Comparison of ENCODE assay signal across 8 mouse cellular contexts in genomic region chr9:90126260-90127010, GRCm38 (mm10). TPM values are rescaled to one million over a fixed set of nuclear protein-coding genes. Genes with fewer than 3 reads are reported as not detected.
DNase-seq lines count a peak whose midpoint lies in the region; ATAC-seq lines count a peak whose summit lies in the region.

No protein-coding gene starts in this region.

- H3K9me3 ChIP-seq in forebrain, embryonic 16.5 days (ENCODE audit: control insufficient read depth, low read length), result no peaks in the 10 kb centered on the region
- no peaks in the 10 kb centered on the region for H3K9me3 ChIP-seq in lung, embryonic 15.5 days

- H3K27ac ChIP-seq in forebrain, embryonic 16.5 days (ENCODE audit: low read length), result no peak overlapping the region
- H3K27ac ChIP-seq in lung, embryonic 15.5 days, result no peak overlapping the region

- no peak overlapping the region for H3K9ac ChIP-seq in forebrain, embryonic 16.5 days (replicated peaks; ENCODE audit: low read depth, low read length)
- H3K9ac ChIP-seq in lung, embryonic 15.5 days, result no peak overlapping the region

- H3K36me3 ChIP-seq in forebrain, embryonic 16.5 days (ENCODE audit: control insufficient read depth, insufficient read depth), result no peaks in the 10 kb centered on the region
- no peaks in the 10 kb centered on the region for H3K36me3 ChIP-seq in lung, embryonic 15.5 days

- H3K4me2 ChIP-seq in forebrain, embryonic 16.5 days (ENCODE audit: low read length), result peak overlapping the region; percentile 40
- peak overlapping the region; percentile 45 for H3K4me2 ChIP-seq in lung, embryonic 15.5 days

- H3K4me1 ChIP-seq in forebrain, embryonic 16.5 days (replicated peaks; ENCODE audit: control insufficient read depth, insufficient read depth, low read length), result peaks cover 10% of the 10 kb centered on the region; the same call in 1 of the 2 replicates
- peaks cover 11% of the 10 kb centered on the region; the same call in 1 of the 2 replicates for H3K4me1 ChIP-seq in lung, embryonic 15.5 days

- H3K4me3 ChIP-seq in forebrain, embryonic 16.5 days (replicated peaks; ENCODE audit: low read length), result peak overlapping the region; percentile 15
- H3K4me3 ChIP-seq in lung, embryonic 15.5 days, result peak overlapping the region; percentile 19

- 1% methylated on average over 30 of the region's 30 CpGs for WGBS in forebrain, embryonic 16.5 days
- 3% methylated on average over 30 of the region's 30 CpGs for WGBS in lung, embryonic 15.5 days

- no peaks in the 10 kb centered on the region for H3K27me3 ChIP-seq in forebrain, embryonic 16.5 days (replicated peaks; ENCODE audit: control insufficient read depth, insufficient read depth, low read length)
- H3K27me3 ChIP-seq in lung, embryonic 15.5 days, result no peaks in the 10 kb centered on the region

- peak; percentile 94 for DNase-seq in MEL-GATA-1-ER (ENCODE audit: extremely low read depth, low read depth)
- DNase-seq in cerebellum, adult 11-12 months, result peak; percentile 51
- DNase-seq in heart, postnatal 4 days, result peak; percentile 81
- DNase-seq in layer of hippocampus, adult 8-10 months (ENCODE audit: low spot score in 2 of 2), result peak; percentile 56 to 74
- DNase-seq in ovary, postnatal 14 days (ENCODE audit: low spot score), result peak; percentile 52
- DNase-seq in thymus, postnatal 14 days, result peak; percentile 89

- ATAC-seq in forebrain, embryonic 16.5 days, result peak; percentile 60; the same call in 1 of the 2 replicates
- peak; percentile 44; the same call in 1 of the 2 replicates for ATAC-seq in lung, embryonic 15.5 days (ENCODE audit: borderline replicate concordance, extremely low read depth, low FRiP score, low TSS enrichment)

RNA-seq across cellular contexts. Expression of gene Morf4l1, which starts 11.9 kb away (rescaled TPM):
- polyA plus RNA-seq in forebrain, embryonic 16.5 days (2015; fragmentation: Nextera tagmentation; extraction: Ambion mirVana), result 520 and 524 TPM in 2 replicates
- total RNA-seq in heart, postnatal 4 days (2021), result 100 to 1,000 TPM; 325 to 333 TPM
- total RNA-seq in layer of hippocampus, adult 8-10 months (2022), result 100 to 1,000 TPM; 417 to 460 (median 434) TPM
- 397 and 406 TPM in 2 replicates for polyA plus RNA-seq in lung, embryonic 15.5 days (2015; fragmentation: Nextera tagmentation; extraction: Ambion mirVana)

RNA-seq across cellular contexts. Expression of gene Adamts7, which starts 36.4 kb away (rescaled TPM):
- polyA plus RNA-seq in forebrain, embryonic 16.5 days (2015; fragmentation: Nextera tagmentation; extraction: Ambion mirVana), result 14.0 and 14.1 TPM in 2 replicates
- total RNA-seq in heart, postnatal 4 days (2021), result 10 to 100 TPM; 17.5 to 17.6 TPM
- under 1 TPM; 0.31 to 0.81 (median 0.42) TPM for total RNA-seq in layer of hippocampus, adult 8-10 months (2022)
- polyA plus RNA-seq in lung, embryonic 15.5 days (2015; fragmentation: Nextera tagmentation; extraction: Ambion mirVana), result 20.9 and 21.5 TPM in 2 replicates

Comparison
In these comparisons a context has a peak if more than half of its experiments do, and no peak if none do; other contexts are left out.
1. RNA of gene Adamts7, which starts 36.4 kb away (total RNA-seq): 17.5 to 17.6 TPM in heart, postnatal 4 days; 0.31 to 0.81 TPM in layer of hippocampus, adult 8-10 months; every median in the first group is over 10 times any median in the second.
2. Peak in every context shown above with its lines, with median percentiles within 50 percentile points of each other: DNase-seq.